Mouse (Mus musculus) frontal cortex, postnatal 10 days (tissue): Measurements from ENCODE around the gene Olfr487.
"Not testable (repeated sequence)": the region's sequence is repeated elsewhere in the genome, so short reads cannot be mapped to it uniquely, and the experiment has no call there.

ENCODE experiments used
- DNase-seq, 2 experiments: peaks; one replicate each; pipeline ENCODE4 v3.0.0; 2022; ENCODE audit warnings: low spot score in 2 of 2, mixed read lengths in 1 of 2

The Olfr487 gene

DNA sequence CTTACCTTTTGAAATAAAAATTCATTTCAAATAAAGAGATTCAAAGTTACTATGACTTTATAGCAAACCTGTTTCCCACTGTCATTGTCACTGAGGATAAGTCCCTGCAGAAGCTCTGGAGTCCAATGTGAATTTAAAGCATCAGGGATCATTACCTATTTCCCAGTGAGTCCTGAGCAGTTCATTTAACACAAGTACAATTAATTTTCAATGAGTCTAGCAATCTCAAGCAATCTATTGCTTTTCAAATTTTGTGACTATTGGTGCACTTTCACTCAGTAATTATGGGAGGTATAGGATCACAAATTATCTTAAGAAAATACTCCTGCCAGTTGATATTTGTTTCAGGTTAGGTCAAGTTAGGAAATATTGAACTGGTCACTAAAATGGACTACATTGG, at the start of gene Olfr487:
Gene Olfr487, minus strand, starts transcription at position 101 of the 400 bp plus-strand sequence.
- not testable (repeated sequence) for DNase-seq

DNA sequence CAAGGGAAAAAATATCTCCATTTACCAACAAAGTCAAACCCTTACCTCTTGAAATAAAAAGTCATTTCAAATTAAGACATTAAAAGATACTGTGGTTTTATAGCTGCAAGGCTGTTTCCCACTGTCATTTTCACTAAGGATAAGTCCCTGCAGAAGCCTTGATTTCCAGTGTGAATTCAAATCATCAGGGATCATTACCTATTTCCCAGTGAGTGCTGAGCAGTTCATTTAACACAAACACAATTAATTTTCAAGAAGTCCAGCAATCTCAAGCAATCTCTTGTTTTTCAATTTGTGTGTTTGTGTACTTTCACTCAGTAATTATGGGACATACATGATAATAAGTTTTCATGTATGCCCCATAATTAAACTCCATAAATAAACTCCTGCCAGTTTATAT, 43.8 kb upstream of the Olfr487 start, which contains the start of gene Olfr488:
Gene Olfr488, minus strand, starts transcription at position 101 of the 400 bp plus-strand sequence.
- no peak for DNase-seq

DNA sequence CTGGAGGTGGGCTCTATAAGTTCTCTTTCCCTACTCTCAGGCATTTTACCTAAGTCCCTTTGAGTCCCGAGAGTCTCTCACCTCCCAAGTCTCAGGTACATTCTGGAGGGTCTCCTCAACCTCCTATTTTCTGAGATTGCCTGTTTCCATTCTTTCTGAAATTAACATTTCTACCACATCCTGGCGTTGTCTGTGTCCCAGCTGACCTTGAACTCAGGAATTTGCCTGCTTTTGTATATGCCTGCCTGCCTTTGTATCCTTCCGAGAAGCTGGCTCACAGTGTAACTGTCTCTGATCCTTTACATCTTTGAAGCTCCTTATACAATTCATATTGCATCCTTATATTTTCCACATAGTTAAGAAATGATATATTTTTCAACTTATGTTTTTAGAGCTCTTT, 19.1 kb upstream of the Olfr487 start:
- no peak for DNase-seq

DNA sequence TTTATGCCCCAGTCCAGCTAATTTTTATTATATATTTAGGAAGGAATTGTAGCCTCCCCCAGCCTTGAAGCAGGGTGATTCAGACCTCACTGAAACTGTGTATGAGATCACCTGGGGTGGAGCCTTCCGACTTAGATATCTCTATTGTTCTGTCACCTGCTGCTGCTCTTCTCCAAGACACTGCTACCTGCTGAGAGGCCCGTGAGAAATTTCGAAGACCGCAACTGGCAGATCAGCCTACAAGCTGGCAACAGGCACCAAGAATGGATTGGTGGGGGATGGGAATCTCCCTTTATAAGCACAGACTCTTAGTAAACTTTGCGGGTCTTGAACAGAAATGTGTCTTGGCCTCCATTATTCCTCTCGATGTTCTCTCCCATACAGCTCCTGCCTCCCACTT, 17.5 kb downstream of the Olfr487 start:
- no peak for DNase-seq

DNA sequence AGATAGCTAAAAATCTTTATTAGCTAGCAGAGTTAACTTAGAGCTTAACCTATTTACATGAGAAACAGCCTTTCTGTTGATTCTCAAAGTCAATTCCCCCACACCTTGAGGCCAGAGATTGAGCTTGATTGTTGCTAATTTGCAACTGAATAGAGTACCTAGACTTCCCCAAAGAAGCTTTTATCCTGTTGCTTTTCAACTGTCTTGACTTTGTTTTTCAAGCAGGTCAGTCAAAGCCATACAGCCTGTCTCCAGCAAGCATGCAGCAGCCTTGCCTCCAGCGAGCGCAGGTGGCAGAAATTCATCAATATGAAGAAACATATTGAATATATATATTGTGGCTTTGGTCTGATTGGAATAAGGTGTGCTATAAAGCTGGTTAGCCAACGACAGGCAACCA, 18.1 kb downstream of the Olfr487 start:
- DNase-seq, result not testable (repeated sequence)

DNA sequence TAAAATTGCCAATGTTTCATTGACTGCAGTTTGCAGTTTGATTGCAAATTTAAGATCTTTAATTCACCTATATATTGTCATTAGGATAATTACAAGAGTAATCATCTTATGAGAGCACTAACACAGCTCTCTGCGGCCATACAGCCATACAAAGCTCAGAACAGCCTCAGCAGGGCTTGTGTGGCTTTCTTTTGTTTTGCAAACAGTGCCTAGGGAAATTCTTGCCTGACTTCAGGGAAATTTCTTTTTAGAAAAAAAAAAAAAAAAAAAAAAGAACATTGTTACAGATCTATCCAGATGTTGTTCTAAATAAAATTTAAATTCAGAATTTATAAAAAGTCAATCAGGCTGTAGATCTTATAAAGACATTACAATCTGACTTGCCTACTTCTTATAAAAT, 21.7 kb downstream of the Olfr487 start:
- DNase-seq, result not testable (repeated sequence)

DNA sequence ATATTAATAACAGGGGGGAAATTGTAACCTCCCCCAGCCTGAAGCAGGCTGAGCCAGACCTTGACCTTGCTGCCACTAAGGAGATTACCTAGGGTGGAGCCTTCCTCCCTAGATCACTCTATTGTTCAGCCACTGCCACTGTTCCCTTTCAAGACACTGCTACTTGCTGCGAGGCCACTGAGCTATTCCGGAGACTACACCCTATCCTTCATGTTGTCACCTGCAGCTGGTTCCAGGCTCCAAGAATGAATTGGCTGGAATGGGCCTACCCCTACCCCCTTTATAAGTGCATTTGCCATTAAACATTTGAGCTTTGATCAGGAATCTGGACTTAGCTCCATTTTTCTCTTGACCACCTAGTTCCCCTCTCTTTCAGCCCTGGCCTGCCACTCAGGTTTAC, 23.2 kb downstream of the Olfr487 start:
- DNase-seq, result not testable (repeated sequence)

DNA sequence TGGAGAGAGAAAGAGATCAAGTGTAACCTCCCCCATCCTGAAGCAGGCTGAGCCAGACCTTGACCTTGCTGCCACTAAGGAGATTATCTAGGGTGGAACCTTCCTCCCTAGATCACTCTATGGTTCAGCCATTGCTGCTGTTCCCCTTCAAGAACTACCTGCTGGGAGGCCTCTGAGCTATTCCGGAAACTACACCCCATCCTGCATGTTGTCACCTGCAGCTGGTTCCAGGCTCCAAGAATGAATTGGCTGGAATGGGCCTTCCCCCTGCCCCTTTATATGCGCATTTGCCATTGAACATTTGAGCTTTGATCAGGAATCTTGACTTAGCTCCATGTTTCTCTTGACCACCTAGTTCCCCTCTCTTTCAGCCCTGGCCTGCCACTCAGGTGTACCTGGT, 29.2 kb downstream of the Olfr487 start:
- DNase-seq, result not testable (repeated sequence)

DNA sequence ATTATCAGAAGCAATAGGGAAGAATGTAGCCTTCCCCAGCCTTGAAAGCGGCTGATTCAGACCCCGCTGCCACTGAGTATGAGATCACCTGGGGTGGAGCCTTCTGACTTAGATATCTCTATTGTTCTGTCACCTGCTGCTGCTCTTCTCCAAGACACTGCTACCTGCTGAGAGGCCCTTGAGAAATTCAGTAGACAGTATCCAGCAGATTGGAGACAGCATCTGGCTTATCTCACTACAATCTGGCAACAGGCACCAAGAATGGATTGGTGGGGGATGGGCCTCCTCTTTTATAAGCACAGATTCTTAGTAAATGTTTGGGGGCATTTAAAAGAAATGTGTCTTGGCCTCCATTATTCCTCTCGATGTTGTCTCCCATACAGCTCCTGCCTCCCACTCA, 30.0 kb downstream of the Olfr487 start:
- not testable (repeated sequence) for DNase-seq

DNA sequence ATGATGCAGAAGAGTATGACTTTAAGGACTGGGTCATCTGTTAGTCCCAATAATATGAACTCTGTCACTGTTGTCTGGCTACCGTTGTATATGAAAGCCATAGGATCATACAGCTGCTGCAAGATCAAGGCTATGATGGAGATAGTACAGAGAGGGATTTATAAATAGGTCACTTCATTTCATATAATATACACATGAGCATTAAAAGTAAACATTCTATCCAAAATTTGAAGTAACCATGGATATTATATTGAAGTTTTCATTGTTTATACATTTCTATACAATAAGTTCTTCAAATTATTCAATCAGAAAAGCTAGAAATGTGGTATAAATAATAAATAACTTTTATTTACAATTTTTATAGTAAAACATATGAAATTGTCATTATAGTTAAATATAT, 41.8 kb downstream of the Olfr487 start, which contains the start of gene Olfr486:
Gene Olfr486, minus strand, starts transcription at position 101 of the 400 bp plus-strand sequence.
- not testable (repeated sequence) for DNase-seq

DNA sequence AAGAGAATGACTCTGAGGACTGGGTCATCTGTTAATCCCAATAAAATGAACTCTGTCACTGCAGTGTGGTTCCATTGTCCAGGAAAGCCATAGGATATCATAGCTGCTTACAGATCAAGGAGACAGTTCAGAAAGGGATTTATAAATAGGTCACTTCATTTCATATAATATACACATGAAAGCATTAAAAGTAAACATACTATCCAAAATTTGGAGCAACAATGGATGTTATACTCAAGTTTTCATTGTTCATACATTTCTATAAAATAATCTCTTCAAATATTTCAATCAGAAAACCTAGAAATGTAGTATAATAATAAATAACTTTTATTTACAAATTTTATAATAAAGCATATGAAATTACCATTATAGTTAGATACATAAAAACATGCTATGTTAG, 54.7 kb downstream of the Olfr487 start, which contains the start of gene Olfr485:
Gene Olfr485, minus strand, starts transcription at position 101 of the 400 bp plus-strand sequence.
- no peak for DNase-seq
